Mouse (Mus musculus) hindbrain, embryonic 11.5 days (tissue): ENCODE measurements around the gene Serpinc1. TPM values are rescaled to one million over a fixed set of nuclear protein-coding genes. Genes with fewer than 3 reads are reported as not detected.
"Not testable (repeated sequence)": the region's sequence is repeated elsewhere in the genome, so short reads cannot be mapped to it uniquely, and the experiment has no call there.

Experiments
- ATAC-seq: fragments of 200-750 bp; cut with Nextera tagmentation; 2 replicates; pipeline ENCODE4 v1.8.0; 2017; ENCODE audit warnings: mild to moderate bottlenecking, moderate TSS enrichment, moderate library complexity; ENCODE audit not compliant: low FRiP score
- DNase-seq: peaks from one replicate; pipeline ENCODE4 v3.0.0-alpha.2; 2015; ENCODE audit warnings: low spot score
- H3K27ac ChIP-seq: fragments of 300-500 bp; sonication (generic); 2 replicates; pipeline ENCODE4 v1.5.1; 2014; ENCODE audit warnings: mild to moderate bottlenecking, low read depth, low read length
- H3K27me3 ChIP-seq: fragments of 300-500 bp; sonication (generic); 2 replicates; pipeline ENCODE4 v1.6.1; 2014; ENCODE audit warnings: mild to moderate bottlenecking, low read length, moderate library complexity, mixed read lengths; ENCODE audit not compliant: control insufficient read depth, insufficient read depth
- H3K36me3 ChIP-seq: fragments of 300-500 bp; sonication (generic); 2 replicates; pipeline ENCODE4 v1.6.1; 2014; ENCODE audit warnings: mild to moderate bottlenecking, low read length, moderate library complexity, mixed read lengths; ENCODE audit not compliant: control insufficient read depth, insufficient read depth
- H3K4me1 ChIP-seq: fragments of 300-500 bp; sonication (generic); replicated peaks from 2 replicates; pipeline ENCODE4 v1.6.1; 2014; ENCODE audit warnings: low read length, mixed read lengths; ENCODE audit not compliant: control insufficient read depth, insufficient read depth
- H3K4me2 ChIP-seq: fragments of 300-500 bp; sonication (generic); replicated peaks from 2 replicates; pipeline ENCODE4 v1.6.1; 2014; ENCODE audit warnings: mild to moderate bottlenecking, low read depth, low read length
- H3K4me3 ChIP-seq: fragments of 300-500 bp; sonication (generic); 2 replicates; pipeline ENCODE4 v1.5.1; 2014; ENCODE audit warnings: low read depth, low read length
- H3K9ac ChIP-seq: fragments of 300-500 bp; sonication (generic); 2 replicates; pipeline ENCODE4 v1.6.1; 2014; ENCODE audit warnings: low read depth, low read length
- H3K9me3 ChIP-seq: fragments of 300-500 bp; sonication (generic); 2 replicates; pipeline ENCODE4 v1.6.1; 2016; ENCODE audit warnings: low read length; ENCODE audit not compliant: control insufficient read depth
- WGBS: fragments of 180-500 bp; shearing (Covaris S2); extraction: QIAGEN DNeasy Blood & Tissue Kit; methylation state at CpG from one replicate; pipeline ENCODE4 v1.1.7; 2014; 5-methylcytosine and 5-hydroxymethylcytosine counted together
- polyA plus RNA-seq: library from polyadenylated mRNA; unstranded; fragments of >200 nt; fragmentation: Nextera tagmentation; extraction: Ambion mirVana; gene quantifications from 2 replicates; pipeline ENCODE4 v1.2.1, GENCODE M21; 2014

The Serpinc1 gene
- polyA plus RNA-seq, 1 experiment from 2014 or later: 2.0 TPM

GRCm38 (mm10) chr1:160980537-160981234 is 2.3 kb downstream of the Serpinc1 start:
- H3K9ac ChIP-seq: no peak overlapping the region
- no peak overlapping the region for H3K4me3 ChIP-seq
- no peak overlapping the region for H3K4me2 ChIP-seq
- no peaks in the 10 kb centered on the region for H3K9me3 ChIP-seq
- H3K36me3 ChIP-seq: no peaks in the 10 kb centered on the region
- H3K4me1 ChIP-seq: no peaks in the 10 kb centered on the region
- DNase-seq: no peak
- WGBS: 86% methylated on average over 8 of the region's 8 CpGs
- ATAC-seq: no peak
- H3K27ac ChIP-seq: no peak overlapping the region
- H3K27me3 ChIP-seq: no peaks in the 10 kb centered on the region

- DNase-seq: no peak
- no peak overlapping the region for H3K4me3 ChIP-seq
- H3K27ac ChIP-seq: no peak overlapping the region
- 87% methylated on average over 4 of the region's 4 CpGs for WGBS
- no peak overlapping the region for H3K9ac ChIP-seq
- H3K9me3 ChIP-seq: no peaks in the 10 kb centered on the region
- H3K4me1 ChIP-seq: no peaks in the 10 kb centered on the region
- no peaks in the 10 kb centered on the region for H3K27me3 ChIP-seq
- ATAC-seq: no peak
- H3K4me2 ChIP-seq: no peak overlapping the region
- H3K36me3 ChIP-seq: no peaks in the 10 kb centered on the region
These were observed 3.0 kb downstream of the Serpinc1 start for GRCm38 (mm10) chr1:160981337-160981736.

DNA sequence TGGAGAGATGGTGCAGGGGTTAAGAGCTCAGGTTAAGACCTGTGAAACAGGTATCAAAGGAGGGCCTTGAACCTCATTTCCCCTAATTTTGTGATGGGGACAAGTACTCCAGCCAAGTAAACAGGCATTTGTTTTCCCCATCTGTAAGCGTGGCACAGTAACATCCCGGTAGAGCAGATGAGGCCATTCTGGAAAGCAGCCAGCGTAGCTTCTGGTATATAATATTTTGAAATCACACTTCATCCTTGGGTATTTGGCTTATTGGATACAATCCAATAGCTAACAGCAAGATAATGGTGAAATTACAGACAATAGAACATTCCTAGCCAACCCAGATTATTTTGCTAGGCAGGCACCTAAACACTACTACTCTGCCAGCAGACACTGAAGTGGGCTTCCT is 4.5 kb downstream of the Serpinc1 start:
- H3K27me3 ChIP-seq: no peaks in the 10 kb centered on the region
- H3K27ac ChIP-seq: no peak overlapping the region
- H3K9me3 ChIP-seq: no peaks in the 10 kb centered on the region
- ATAC-seq (no peak), DNase-seq (no peak)
- WGBS: 94% methylated on average over 3 of the region's 3 CpGs
- no peak overlapping the region for H3K9ac ChIP-seq
- H3K4me1 ChIP-seq: no peaks in the 10 kb centered on the region
- H3K4me2 ChIP-seq: no peak overlapping the region
- no peak overlapping the region for H3K4me3 ChIP-seq
- H3K36me3 ChIP-seq: no peaks in the 10 kb centered on the region

DNA sequence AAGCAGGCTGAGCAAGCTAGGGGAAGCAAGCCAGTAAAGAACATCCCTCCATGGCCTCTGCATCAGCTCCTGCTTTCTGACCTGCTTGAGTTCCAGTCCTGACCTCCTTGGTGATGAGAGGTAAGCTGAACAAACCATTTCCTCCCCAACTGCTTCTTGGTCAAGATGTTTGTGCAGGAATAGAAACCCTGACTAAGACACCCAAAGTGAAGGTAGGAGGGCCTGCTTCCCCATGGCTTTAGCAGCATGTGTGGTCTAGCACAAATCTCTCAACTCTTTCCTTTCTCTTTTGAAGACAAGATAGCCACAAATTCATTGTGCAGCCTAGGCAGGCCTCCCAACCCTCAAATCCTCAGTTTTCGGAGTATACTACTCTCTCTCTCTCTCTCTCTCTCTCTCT is 6.3 kb downstream of the Serpinc1 start:
- WGBS: 71% methylated on average over 1 of the region's 1 CpGs
- H3K9ac ChIP-seq, H3K27ac ChIP-seq, H3K4me2 ChIP-seq, H3K4me3 ChIP-seq, H3K4me1 ChIP-seq, H3K36me3 ChIP-seq, ATAC-seq, DNase-seq, H3K9me3 ChIP-seq, H3K27me3 ChIP-seq: not testable (repeated sequence)

DNA sequence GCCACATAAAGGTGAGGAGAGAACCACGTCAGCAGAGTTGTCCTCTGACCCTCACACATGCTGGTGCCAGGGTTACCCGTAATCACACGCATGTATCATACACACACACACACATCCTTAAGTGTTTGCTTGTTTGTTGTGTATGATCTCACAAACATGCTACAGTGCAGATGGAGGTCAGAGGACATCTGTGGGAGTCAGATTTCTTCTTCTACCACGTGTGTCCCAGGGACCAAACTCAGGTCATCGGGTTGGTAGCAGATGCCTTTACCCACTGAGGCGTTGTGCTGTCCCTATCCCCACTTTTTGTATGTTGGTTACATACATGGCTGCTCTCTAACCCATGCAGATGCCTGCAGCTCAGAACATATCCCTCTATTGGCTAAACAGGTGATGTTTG is 7.1 kb downstream of the Serpinc1 start:
- Histone ChIP-seq H3K4me1 (no peaks in the 10 kb centered on the region), H3K9me3 (no peaks in the 10 kb centered on the region), H3K27ac (no peak overlapping the region), H3K9ac (no peak overlapping the region), H3K4me3 (no peak overlapping the region), H3K36me3 (no peaks in the 10 kb centered on the region), H3K4me2 (no peak overlapping the region), H3K27me3 (no peaks in the 10 kb centered on the region)
- DNase-seq: no peak
- ATAC-seq: no peak
- 86% methylated on average over 6 of the region's 6 CpGs for WGBS

DNA sequence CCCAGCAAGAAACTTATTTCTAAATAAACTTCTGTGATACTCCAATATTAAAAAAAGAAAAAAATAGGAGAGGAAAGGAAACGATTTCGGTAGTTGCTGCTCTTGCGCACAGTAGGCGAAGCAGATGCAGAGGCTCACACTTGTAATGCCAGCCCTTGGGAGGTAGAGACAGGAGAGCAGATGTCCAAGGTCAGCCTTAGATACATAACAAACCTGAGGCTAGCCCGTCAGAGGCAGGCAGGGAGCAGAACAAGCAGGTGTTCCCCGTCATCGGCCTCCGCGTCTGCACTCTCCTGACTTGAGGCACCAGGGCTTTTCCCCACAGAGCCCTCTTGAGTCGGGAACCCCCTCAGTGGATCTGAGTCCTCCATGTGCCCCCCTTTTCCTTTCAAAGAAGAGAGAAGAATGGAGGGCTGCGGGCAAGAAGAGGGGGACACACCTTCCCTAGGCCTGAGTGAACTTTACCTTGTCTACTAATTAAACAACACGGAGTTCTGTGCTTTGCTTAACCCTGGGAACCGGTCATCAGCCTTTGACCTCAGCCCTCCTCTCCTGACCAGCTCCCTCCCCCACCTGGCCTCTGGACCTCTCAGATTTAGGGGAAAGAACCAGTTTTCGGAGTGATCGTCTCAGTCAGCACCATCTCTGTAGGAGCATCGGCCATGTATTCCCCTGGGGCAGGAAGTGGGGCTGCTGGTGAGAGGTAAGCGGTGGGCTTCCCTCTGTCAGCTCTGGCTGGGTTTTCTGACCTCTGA is 8.7 kb downstream of the Serpinc1 start:
- no peaks in the 10 kb centered on the region for H3K36me3 ChIP-seq
- no peak overlapping the region for H3K4me2 ChIP-seq
- H3K27me3 ChIP-seq: no peaks in the 10 kb centered on the region
- no peaks in the 10 kb centered on the region for H3K9me3 ChIP-seq
- no peak overlapping the region for H3K27ac ChIP-seq
- H3K9ac ChIP-seq: no peak overlapping the region
- no peak for DNase-seq
- no peak for ATAC-seq
- H3K4me3 ChIP-seq: no peak overlapping the region
- H3K4me1 ChIP-seq: no peaks in the 10 kb centered on the region
- WGBS: 85% methylated on average over 17 of the region's 17 CpGs

DNA sequence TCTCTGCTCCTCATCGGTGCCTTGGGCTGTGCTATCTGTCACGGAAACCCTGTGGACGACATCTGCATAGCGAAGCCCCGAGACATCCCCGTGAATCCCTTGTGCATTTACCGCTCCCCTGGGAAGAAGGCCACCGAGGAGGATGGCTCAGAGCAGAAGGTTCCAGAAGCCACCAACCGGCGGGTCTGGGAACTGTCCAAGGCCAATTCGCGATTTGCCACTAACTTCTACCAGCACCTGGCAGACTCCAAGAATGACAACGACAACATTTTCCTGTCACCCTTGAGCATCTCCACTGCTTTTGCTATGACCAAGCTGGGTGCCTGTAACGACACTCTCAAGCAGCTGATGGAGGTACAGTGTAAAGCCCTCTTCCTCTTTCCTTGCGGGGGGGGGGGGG is 11.0 kb downstream of the Serpinc1 start:
- 90% methylated on average over 14 of the region's 15 CpGs for WGBS
- Histone ChIP-seq H3K9ac (no peak overlapping the region), H3K36me3 (no peaks in the 10 kb centered on the region), H3K27me3 (no peaks in the 10 kb centered on the region), H3K4me2 (no peak overlapping the region), H3K4me3 (no peak overlapping the region), H3K27ac (no peak overlapping the region), H3K4me1 (no peaks in the 10 kb centered on the region), H3K9me3 (no peaks in the 10 kb centered on the region)
- ATAC-seq (no peak), DNase-seq (no peak)

GRCm38 (mm10) chr1:160993851-160994250 is 15.5 kb downstream of the Serpinc1 start:
- Histone ChIP-seq H3K36me3 (no peaks in the 10 kb centered on the region), H3K9ac (no peak overlapping the region), H3K27me3 (no peaks in the 10 kb centered on the region), H3K4me3 (no peak overlapping the region), H3K27ac (no peak overlapping the region), H3K9me3 (no peaks in the 10 kb centered on the region), H3K4me2 (no peak overlapping the region), H3K4me1 (no peaks in the 10 kb centered on the region)
- no peak for ATAC-seq
- DNase-seq: no peak
- WGBS: 94% methylated on average over 6 of the region's 6 CpGs

DNA sequence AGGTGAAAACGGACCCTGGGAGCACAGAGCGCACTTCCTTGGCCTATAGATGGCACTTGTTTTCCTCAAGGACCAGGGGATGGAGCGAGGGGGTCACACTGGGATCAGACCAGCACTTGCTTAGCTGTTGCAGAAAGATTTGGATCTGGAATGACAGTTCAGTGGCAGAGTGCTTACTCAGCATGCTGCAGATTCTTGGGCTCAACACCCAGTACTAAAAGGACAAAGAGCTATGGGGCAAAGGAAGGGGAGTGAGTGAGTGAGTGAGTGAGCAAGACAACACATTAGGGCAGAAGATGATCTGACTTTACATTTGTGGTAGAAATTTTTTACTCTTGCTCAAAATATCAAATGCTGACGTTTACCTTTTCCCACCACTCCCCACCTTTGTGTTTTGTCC is 26.6 kb downstream of the Serpinc1 start:
- H3K27ac ChIP-seq: no peak overlapping the region
- ATAC-seq: no peak
- WGBS: 76% methylated on average over 4 of the region's 4 CpGs

More for the DNA sequence above, 26.6 kb downstream of the Serpinc1 start:
- H3K4me1 ChIP-seq: no peaks in the 10 kb centered on the region
- H3K27me3 ChIP-seq: no peaks in the 10 kb centered on the region
- no peaks in the 10 kb centered on the region for H3K9me3 ChIP-seq
- DNase-seq: no peak
- H3K4me2 ChIP-seq: no peak overlapping the region
- H3K4me3 ChIP-seq: no peak overlapping the region
- H3K9ac ChIP-seq: no peak overlapping the region
- H3K36me3 ChIP-seq: no peaks in the 10 kb centered on the region
